In the genomic region with DNA sequence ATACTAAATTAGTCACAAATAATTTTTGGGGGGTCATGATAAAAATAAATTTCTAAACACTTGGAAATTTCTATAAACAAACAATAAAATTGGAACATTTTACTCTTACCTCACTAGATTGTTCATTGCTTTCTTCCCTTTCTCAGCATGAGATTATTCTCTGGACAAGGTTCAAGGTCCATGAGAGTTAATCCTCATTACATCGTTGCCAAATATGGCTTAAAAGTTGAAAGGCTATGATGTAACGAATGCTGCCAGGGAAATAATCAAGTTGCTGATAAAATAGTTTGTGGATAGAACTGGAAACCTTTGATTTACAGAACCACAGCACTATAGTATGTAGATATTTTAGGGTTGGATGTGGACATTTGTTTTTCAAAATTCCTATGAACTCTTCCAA, we compare ENCODE assay signal across 27 mouse cellular contexts.
DNase-seq lines count a peak whose midpoint lies in the region; ATAC-seq and TF ChIP-seq lines count a peak whose summit lies in the region.
"Had no signal": no experiment of that assay in that cellular context is flagged by ENCODE, and none has a peak within 500 bp of the region (broad histone marks: within the 10 kb centered on the region; RNA-seq: fewer than 3 reads in every experiment).

No protein-coding gene starts in this region.

- no peaks in the 10 kb centered on the region for H3K4me1 ChIP-seq in kidney, adult 2 months (ENCODE audit: control insufficient read depth, insufficient read depth, low read length)
- no peaks in the 10 kb centered on the region for H3K4me1 ChIP-seq in kidney, embryonic 14.5 days (ENCODE audit: control insufficient read depth, insufficient read depth, low read length)
- H3K4me1 ChIP-seq in liver, adult 2 months (ENCODE audit: control insufficient read depth, insufficient read depth, low read length) = no peaks in the 10 kb centered on the region
- H3K4me1 ChIP-seq: embryonic facial prominence, embryonic 13.5 days; embryonic facial prominence, embryonic 15.5 days; forebrain, embryonic 10.5 days; forebrain, embryonic 12.5 days had no signal

- no peak for TF ChIP-seq POLR2A in kidney, adult 2 months (IDR thresholded peaks at IDR 0.05; ENCODE audit: low read depth, low read length)
- no peak for TF ChIP-seq POLR2A in liver, adult 2 months (IDR thresholded peaks at IDR 0.05; ENCODE audit: extremely low read depth, insufficient read depth, low read length)

- H3K9me3 ChIP-seq in kidney, embryonic 14.5 days (ENCODE audit: control insufficient read depth, low read length) = no peaks in the 10 kb centered on the region
- H3K9me3 ChIP-seq: embryonic facial prominence, embryonic 13.5 days; embryonic facial prominence, embryonic 15.5 days; forebrain, embryonic 10.5 days; forebrain, embryonic 12.5 days; G1E had no signal

- H3K4me3 ChIP-seq in kidney, adult 2 months (ENCODE audit: insufficient read depth, low read depth, low read length) = no peak overlapping the region
- no peak overlapping the region for H3K4me3 ChIP-seq in kidney, embryonic 14.5 days (ENCODE audit: low read length)
- H3K4me3 ChIP-seq in liver, adult 2 months (ENCODE audit: insufficient read depth, low read depth, low read length) = no peak overlapping the region
- H3K4me3 ChIP-seq: embryonic facial prominence, embryonic 13.5 days; embryonic facial prominence, embryonic 15.5 days; erythroblast, embryonic 14.5 days; forebrain, embryonic 10.5 days; forebrain, embryonic 12.5 days had no signal

- TF ChIP-seq CTCF in kidney, adult 2 months (conservative IDR thresholded peaks at IDR 0.05; ENCODE audit: insufficient read depth, insufficient read length, low read depth, low read length) = no peak
- TF ChIP-seq CTCF in liver, adult 2 months (IDR thresholded peaks at IDR 0.05; ENCODE audit: low read depth, low read length) = no peak

- no peak overlapping the region for H3K27ac ChIP-seq in kidney, adult 2 months (ENCODE audit: insufficient read depth, low read depth, low read length)
- H3K27ac ChIP-seq in kidney, embryonic 14.5 days (ENCODE audit: low read depth, low read length) = no peak overlapping the region
- H3K27ac ChIP-seq in liver, adult 2 months (replicated peaks; ENCODE audit: insufficient read depth, low read depth, low read length) = no peak overlapping the region
- H3K27ac ChIP-seq: embryonic facial prominence, embryonic 13.5 days; embryonic facial prominence, embryonic 15.5 days; forebrain, embryonic 10.5 days; forebrain, embryonic 12.5 days had no signal

- WGBS in kidney, adult 2 months = 46% methylated on average over 2 of the region's 2 CpGs
- 83% methylated on average over 2 of the region's 2 CpGs for WGBS in kidney, embryonic 14.5 days
- WGBS in liver, adult 2 months = 26% methylated on average over 2 of the region's 2 CpGs

- H3K36me3 ChIP-seq in kidney, adult 2 months (ENCODE audit: control insufficient read depth, insufficient read depth, low read length) = no peaks in the 10 kb centered on the region
- H3K36me3 ChIP-seq in kidney, embryonic 14.5 days (ENCODE audit: control insufficient read depth, insufficient read depth, low read length) = no peaks in the 10 kb centered on the region
- H3K36me3 ChIP-seq in liver, adult 2 months (ENCODE audit: control insufficient read depth, insufficient read depth, low read length) = no peaks in the 10 kb centered on the region
- H3K36me3 ChIP-seq: embryonic facial prominence, embryonic 13.5 days; embryonic facial prominence, embryonic 15.5 days; forebrain, embryonic 10.5 days; forebrain, embryonic 12.5 days; G1E had no signal

- H3K79me2 ChIP-seq in liver, adult 2 months (ENCODE audit: control insufficient read depth, insufficient read depth, low read length) = no peaks in the 10 kb centered on the region

- peak; percentile 28 for DNase-seq in cerebellum, adult 9-10 months
- DNase-seq in cerebellum, postnatal 4 days (ENCODE audit: low spot score in 2 of 2) = no peak
- peak; percentile 56 for DNase-seq in kidney, adult 2 months
- DNase-seq in liver, adult 2 months (ENCODE audit: extremely low read depth, low read depth, low spot score) = peak; percentile 38
- DNase-seq in liver = no peak
- DNase-seq: adrenal gland, adult 8-10 months; adrenal gland, postnatal 14 days; adrenal gland, postnatal 36 days; B cell, adult 2 months; cerebellum, adult 11 months; cerebellum, adult 18-20 months; cerebellum, adult 8-10 months; cerebellum, postnatal 25 days; embryo, embryonic 11 days had no signal

- no peak overlapping the region for H3K4me2 ChIP-seq in kidney, embryonic 14.5 days (replicated peaks; ENCODE audit: low read depth, low read length)
- H3K4me2 ChIP-seq: embryonic facial prominence, embryonic 13.5 days; embryonic facial prominence, embryonic 15.5 days; forebrain, embryonic 12.5 days had no signal

- H3K9ac ChIP-seq in kidney, embryonic 14.5 days (ENCODE audit: low read depth, low read length) = no peak overlapping the region
- H3K9ac ChIP-seq in liver, adult 2 months (ENCODE audit: low read depth, low read length) = no peak overlapping the region
- H3K9ac ChIP-seq: embryonic facial prominence, embryonic 13.5 days; embryonic facial prominence, embryonic 15.5 days; forebrain, embryonic 12.5 days had no signal

- ATAC-seq in kidney, embryonic 14.5 days (ENCODE audit: low FRiP score, low TSS enrichment) = no peak
- ATAC-seq: activated CD4-positive, CD25-positive, alpha-beta regulatory T cell, adult 4 months; CD4-positive, CD25-positive, alpha-beta regulatory T cell, adult 4 months; forebrain, embryonic 14.5 days; forebrain, embryonic 16.5 days; Patski had no signal

- H3K27me3 ChIP-seq in kidney, adult 2 months (replicated peaks; ENCODE audit: control insufficient read depth, insufficient read depth, low read length) = no peaks in the 10 kb centered on the region
- H3K27me3 ChIP-seq in kidney, embryonic 14.5 days (ENCODE audit: control insufficient read depth, insufficient read depth, low read length) = no peaks in the 10 kb centered on the region
- H3K27me3 ChIP-seq in liver, adult 2 months (ENCODE audit: control insufficient read depth, insufficient read depth, low read length) = no peaks in the 10 kb centered on the region
- H3K27me3 ChIP-seq: CH12.LX; embryonic facial prominence, embryonic 13.5 days; embryonic facial prominence, embryonic 15.5 days; forebrain, embryonic 12.5 days had no signal

Comparison
In these comparisons a context has a peak if more than half of its experiments do, and no peak if none do; other contexts are left out.
1. DNase-seq: peak in cerebellum, adult 9-10 months (single experiment), kidney, adult 2 months (single experiment) and liver, adult 2 months (single experiment); none in cerebellum, postnatal 4 days (0 of 2) and liver (single experiment).